Mouse (Mus musculus) right cerebral cortex, postnatal 4 days (tissue): ENCODE results near the gene Fam19a4.
"Not testable (repeated sequence)": the region's sequence is repeated elsewhere in the genome, so short reads cannot be mapped to it uniquely, and the experiment has no call there.

ENCODE experiments used
- DNase-seq: peaks from one replicate; pipeline ENCODE4 v3.0.0-alpha.2; 2022

The Fam19a4 gene

DNA sequence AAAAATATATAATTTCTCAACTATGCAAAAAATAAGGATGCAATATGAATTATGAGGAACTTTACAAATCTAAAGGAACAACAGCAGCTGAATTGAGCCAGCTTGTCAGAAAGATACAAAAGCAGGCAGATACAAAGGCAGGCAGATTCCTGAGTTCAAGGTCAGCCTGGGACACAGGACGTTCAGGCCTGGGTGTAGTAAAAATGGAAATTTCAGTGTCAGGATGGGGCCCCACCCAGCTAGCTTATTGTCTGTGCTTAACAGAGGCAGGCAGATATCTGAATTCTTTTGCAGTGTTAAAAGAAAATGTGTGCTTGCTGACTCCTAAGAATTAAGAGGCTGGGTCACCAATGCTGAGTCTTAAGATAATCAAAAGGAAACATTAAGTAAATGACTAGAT, 124.4 kb downstream of the Fam19a4 start:
- DNase-seq: no peak

GRCm38 (mm10) chr6:96909061-96909480, 151.1 kb downstream of the Fam19a4 start:
- no peak for DNase-seq

DNA sequence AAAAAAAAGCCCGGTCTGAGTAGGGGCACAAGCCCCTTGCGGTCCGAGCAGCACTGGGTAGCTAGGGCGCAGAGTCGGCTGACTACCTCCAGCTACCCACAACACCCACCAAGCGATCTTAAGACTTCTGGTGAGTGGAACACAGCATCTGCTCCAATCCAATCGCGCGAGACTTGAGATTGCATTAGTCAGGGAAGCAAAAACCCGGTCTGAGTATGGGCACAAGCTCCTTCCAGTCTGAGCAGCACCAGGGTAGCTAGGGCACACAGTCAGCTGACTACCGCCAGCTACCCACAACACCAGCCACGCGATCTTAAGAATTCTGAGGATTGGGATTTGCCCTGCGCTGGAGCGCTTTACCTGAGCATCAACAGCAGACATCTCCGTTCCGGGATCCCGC, 183.1 kb downstream of the Fam19a4 start:
- not testable (repeated sequence) for DNase-seq

GRCm38 (mm10) chr6:96876651-96877050, 183.6 kb downstream of the Fam19a4 start:
- DNase-seq: not testable (repeated sequence)

DNA sequence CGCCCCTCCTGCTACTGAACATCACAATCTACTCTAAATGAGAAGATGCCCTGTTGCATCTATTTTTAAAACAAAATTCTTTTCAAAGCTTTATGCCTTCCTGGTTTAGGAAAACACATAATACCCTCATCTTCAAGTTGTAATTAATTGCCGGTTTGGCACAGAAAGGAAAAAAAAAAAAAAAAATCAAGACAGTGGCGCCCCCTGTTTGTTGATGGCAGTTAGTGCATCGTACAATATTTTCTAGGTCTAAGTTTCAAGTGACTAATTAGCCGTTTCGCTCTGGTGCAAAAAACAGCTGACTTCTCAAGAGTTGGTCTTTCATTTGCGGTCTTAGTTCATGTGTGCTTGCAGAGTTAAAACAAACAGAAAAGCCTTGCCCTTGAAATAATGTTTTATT, 207.1 kb downstream of the Fam19a4 start:
- no peak for DNase-seq

DNA sequence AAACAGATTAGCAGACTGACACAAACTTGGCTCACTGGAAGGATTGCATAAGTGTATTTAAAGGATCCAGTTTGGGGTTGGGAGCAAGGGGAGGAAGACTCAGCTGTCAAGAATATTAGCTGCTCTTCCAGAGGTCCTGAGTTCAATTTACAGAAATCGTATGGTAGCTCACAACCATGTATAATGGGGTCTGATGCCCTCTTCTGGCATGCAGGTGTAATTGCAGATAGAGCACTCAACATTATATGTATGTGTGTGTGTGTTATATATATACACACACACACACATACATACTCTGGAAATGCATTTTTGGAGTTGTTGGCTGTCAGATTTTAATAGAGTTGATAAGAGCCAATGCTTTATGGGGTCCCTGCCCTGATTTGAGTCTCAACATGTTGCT, 216.3 kb downstream of the Fam19a4 start:
- no peak for DNase-seq

- DNase-seq: no peak
Observed at GRCm38 (mm10) chr6:96840634-96841033, 219.6 kb downstream of the Fam19a4 start.

- no peak for DNase-seq
Observed at GRCm38 (mm10) chr6:96826626-96827025, 233.6 kb downstream of the Fam19a4 start.

DNA sequence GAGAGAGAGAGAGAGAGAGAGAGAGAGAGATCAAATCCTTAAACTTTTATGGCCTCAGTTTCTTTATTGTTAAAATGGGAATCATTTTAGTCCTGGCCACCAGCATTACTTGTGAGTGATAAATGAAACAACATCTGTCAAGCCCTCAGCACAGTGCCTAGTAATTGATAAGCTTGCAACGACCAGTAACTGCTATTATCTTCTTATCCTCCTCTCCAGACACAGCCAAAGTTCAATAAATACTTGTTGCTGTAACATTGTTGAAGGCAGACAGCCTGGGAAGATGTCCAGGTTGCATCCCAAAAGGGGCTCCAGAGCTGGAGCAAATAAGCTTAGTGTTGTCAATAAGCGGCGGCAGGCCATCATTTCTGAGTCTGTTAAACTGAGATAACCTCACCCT, 257.2 kb downstream of the Fam19a4 start:
- no peak for DNase-seq

GRCm38 (mm10) chr6:96798746-96799145, 261.5 kb downstream of the Fam19a4 start:
- no peak for DNase-seq

DNA sequence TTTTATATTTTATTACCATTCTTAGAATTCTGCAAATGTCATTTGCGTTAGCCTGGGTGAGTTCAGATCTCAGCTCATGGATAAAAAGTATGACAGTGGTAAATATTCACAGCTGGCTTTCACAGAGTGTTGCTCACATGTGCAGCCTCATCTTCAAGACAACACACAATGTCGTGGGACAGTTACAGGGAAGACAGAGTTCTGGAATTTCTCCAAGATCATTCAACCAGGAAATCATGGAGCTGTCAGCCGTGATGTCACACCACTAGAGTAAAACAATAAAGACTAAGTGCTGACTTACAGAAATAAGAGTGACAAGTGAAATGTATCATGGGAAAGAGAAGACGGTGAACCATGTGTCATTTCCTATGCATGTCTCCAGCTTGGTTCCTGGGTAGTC, 262.8 kb downstream of the Fam19a4 start:
- no peak for DNase-seq
